Mouse (Mus musculus) megakaryocyte, embryonic 14.5 days (primary cell): Measurements from ENCODE around the gene Myo6.

Experiments used
- FLI1 ChIP-seq: IDR thresholded peaks from 2 replicates; pipeline ENCODE4 v1.6.1; 2012; ENCODE audit warnings: low read length, inconsistent platforms, mixed read lengths
- GATA1 ChIP-seq: IDR thresholded peaks from 3 replicates; pipeline ENCODE4 v1.6.1; 2012; ENCODE audit warnings: mixed read lengths, low read length, inconsistent platforms, borderline replicate concordance

GRCm38 (mm10) chr9:80213428-80213827 lies 48.6 kb downstream of the Myo6 start:
- TF ChIP-seq GATA1: no peak
- no peak for TF ChIP-seq FLI1
